Mouse (Mus musculus) liver, embryonic 16.5 days (tissue): ENCODE data around the gene S100b. TPM values are rescaled to one million over a fixed set of nuclear protein-coding genes. Genes with fewer than 3 reads are reported as not detected.

ENCODE experiments used
- microRNA counts: library from miRNA; unstranded; fragments of <30 nt; microRNA quantifications from one replicate; lab custom pipeline; 2016
- microRNA-seq: library from miRNA; unstranded; fragments of <30 nt; microRNA quantifications from one replicate; pipeline ENCODE4, GENCODE M21; 2016
- polyA plus RNA-seq: library from polyadenylated mRNA; unstranded; fragments of >200 nt; fragmentation: Nextera tagmentation; extraction: Ambion mirVana; gene quantifications from 2 replicates; pipeline ENCODE4 v1.2.1, GENCODE M21; 2015

Gene S100b
- polyA plus RNA-seq, 1 experiment from 2014 or later: 0.09 TPM

MicroRNAs encoded within 50 kb of the gene (microRNA counts, 519-probe panel; counts per million panel counts)
- 1,680 counts per million, percentile 18 among the panel's probes with 10 or more counts for microRNA mmu-miR-678 (lab: Ali Mortazavi, UCI)

Small RNA genes within 50 kb of the gene (microRNA-seq; reads per million reads assigned to microRNA genes)
- not detected for gene Mir678

Other genes starting within 250 kb of the S100b start
- gene Zfp280b, start 221.2 kb upstream of the S100b start, polyA plus RNA-seq: 11.3 TPM in 2 replicates
- 0.11 and 0.18 TPM in 2 replicates for gene Slc5a4b, start 142.9 kb upstream of the S100b start, polyA plus RNA-seq
- gene Slc5a4a, start 106.4 kb upstream of the S100b start, polyA plus RNA-seq: not detected in 2 replicates
- gene Prmt2, start 16.0 kb upstream of the S100b start, polyA plus RNA-seq: 4.9 and 5.6 TPM in 2 replicates
- 1.1 and 1.6 TPM in 2 replicates for gene Dip2a, start 91.4 kb downstream of the S100b start, polyA plus RNA-seq
- gene AC141477.1, start 186.6 kb downstream of the S100b start, polyA plus RNA-seq: not detected in 2 replicates
- gene Pcnt, start 188.9 kb downstream of the S100b start, polyA plus RNA-seq: 7.5 and 7.9 TPM in 2 replicates
- gene 2610028H24Rik, start 195.2 kb downstream of the S100b start, polyA plus RNA-seq: not detected in 2 replicates
- 19.3 and 21.4 TPM in 2 replicates for gene Mcm3ap, start 215.1 kb downstream of the S100b start, polyA plus RNA-seq
- 2.3 and 2.4 TPM in 2 replicates for gene Ybey, start 215.3 kb downstream of the S100b start, polyA plus RNA-seq